Mouse (Mus musculus) thymus, postnatal 25 days (tissue): ENCODE measurements at regions not wholly inside any gene's neighbourhood (a gene's known extent, or its start where the extent isn't known, plus 50 kb on each side); places are given as distances from the start of the nearest gene placed in this dataset.

Source experiments
- DNase-seq: peaks from one replicate; pipeline ENCODE4 v3.0.0; 2022

GRCm38 (mm10) chr4:124443613-124444108 is 166.9 kb downstream of the 3100002H09Rik start:
- no peak for DNase-seq

- no peak for DNase-seq
These were observed 167.5 kb downstream of the 3100002H09Rik start for GRCm38 (mm10) chr4:124443130-124443503.

- DNase-seq: no peak
These were observed 168.0 kb downstream of the 3100002H09Rik start for GRCm38 (mm10) chr4:124442491-124443129.

- DNase-seq: no peak
These were observed 168.7 kb downstream of the 3100002H09Rik start for GRCm38 (mm10) chr4:124441737-124442487.

- no peak for DNase-seq
These were observed 175.6 kb downstream of the 3100002H09Rik start for GRCm38 (mm10) chr4:124435040-124435434.

GRCm38 (mm10) chr4:124434059-124435039 is 176.3 kb downstream of the 3100002H09Rik start:
- no peak for DNase-seq

- no peak for DNase-seq
These were observed 177.1 kb downstream of the 3100002H09Rik start for GRCm38 (mm10) chr4:124433506-124433905.

- DNase-seq: no peak
These were observed 179.4 kb downstream of the 3100002H09Rik start for GRCm38 (mm10) chr4:124431193-124431592.

- DNase-seq: no peak
These were observed 181.8 kb downstream of the 3100002H09Rik start for GRCm38 (mm10) chr4:124428844-124429243.

- no peak for DNase-seq
These were observed 188.2 kb downstream of the 3100002H09Rik start for GRCm38 (mm10) chr4:124422406-124422805.

- no peak for DNase-seq
These were observed 192.2 kb downstream of the 3100002H09Rik start for GRCm38 (mm10) chr4:124418431-124418830.

GRCm38 (mm10) chr4:124417176-124417575 is 193.4 kb downstream of the 3100002H09Rik start:
- no peak for DNase-seq

GRCm38 (mm10) chr4:124416266-124416665 is 194.3 kb downstream of the 3100002H09Rik start:
- no peak for DNase-seq

GRCm38 (mm10) chr4:124414386-124414785 is 196.2 kb downstream of the 3100002H09Rik start:
- DNase-seq: no peak

- DNase-seq: no peak
These were observed 201.3 kb downstream of the 3100002H09Rik start for GRCm38 (mm10) chr4:124409279-124409678.

GRCm38 (mm10) chr4:124402075-124402474 is 208.5 kb downstream of the 3100002H09Rik start:
- no peak for DNase-seq

GRCm38 (mm10) chr4:124400741-124401140 is 209.9 kb downstream of the 3100002H09Rik start:
- DNase-seq: no peak

- no peak for DNase-seq
These were observed 210.4 kb downstream of the 3100002H09Rik start for GRCm38 (mm10) chr4:124400136-124400675.

- DNase-seq: no peak
These were observed 212.2 kb downstream of the 3100002H09Rik start for GRCm38 (mm10) chr4:124398354-124398753.

GRCm38 (mm10) chr4:124396566-124397283 is 213.9 kb downstream of the 3100002H09Rik start:
- DNase-seq: no peak

- no peak for DNase-seq
These were observed 214.6 kb downstream of the 3100002H09Rik start for GRCm38 (mm10) chr4:124395966-124396395.
